Mouse (Mus musculus): ENCODE data around the gene Cdca3. TPM values are rescaled to one million over a fixed set of nuclear protein-coding genes. Genes with fewer than 3 reads are reported as not detected.
A peak's percentile ranks its signal among the peaks of the same experiment; 100 is the strongest.
"Not testable (repeated sequence)": the region's sequence is repeated elsewhere in the genome, so short reads cannot be mapped to it uniquely, and the experiment has no call there.

Gene Cdca3
- total RNA-seq, 2 experiments from 2014 or later: 86.1 to 162 TPM

- peak; percentile 60 for ATAC-seq (replicated peaks; ENCODE audit: poor library complexity, severe bottlenecking)
These were observed 703 bp downstream of the Cdca3 start for GRCm38 (mm10) chr6:124829799-124830700.

- not testable (repeated sequence) for ATAC-seq (replicated peaks; ENCODE audit: poor library complexity, severe bottlenecking)
These were observed 1.9 kb downstream of the Cdca3 start for GRCm38 (mm10) chr6:124831199-124831598.

GRCm38 (mm10) chr6:124831649-124832048 lies 2.3 kb downstream of the Cdca3 start:
- no peak for ATAC-seq (replicated peaks; ENCODE audit: poor library complexity, severe bottlenecking)

- peak; percentile 21 for ATAC-seq (replicated peaks; ENCODE audit: poor library complexity, severe bottlenecking)
These were observed 5.2 kb downstream of the Cdca3 start for GRCm38 (mm10) chr6:124834512-124835081.

- ATAC-seq (replicated peaks; ENCODE audit: poor library complexity, severe bottlenecking): no peak
These were observed 6.2 kb downstream of the Cdca3 start for GRCm38 (mm10) chr6:124835531-124835930.

- no peak for ATAC-seq (replicated peaks; ENCODE audit: poor library complexity, severe bottlenecking)
These were observed 7.1 kb downstream of the Cdca3 start for GRCm38 (mm10) chr6:124836411-124836810.

- no peak for ATAC-seq (replicated peaks; ENCODE audit: poor library complexity, severe bottlenecking)
These were observed 10.5 kb downstream of the Cdca3 start for GRCm38 (mm10) chr6:124839805-124840204.

GRCm38 (mm10) chr6:124840241-124841167 lies 11.2 kb downstream of the Cdca3 start, which contains the start of gene Gnb3:
TSS of gene Gnb3 (minus strand) at chr6:124840275.
- peak; percentile 74 for ATAC-seq (replicated peaks; ENCODE audit: poor library complexity, severe bottlenecking)

- peak; percentile 96 for ATAC-seq (replicated peaks; ENCODE audit: poor library complexity, severe bottlenecking)
These were observed 18.0 kb downstream of the Cdca3 start for GRCm38 (mm10) chr6:124847305-124847704.

- ATAC-seq (replicated peaks; ENCODE audit: poor library complexity, severe bottlenecking): no peak
These were observed 21.2 kb downstream of the Cdca3 start for GRCm38 (mm10) chr6:124850535-124850934.

- no peak for ATAC-seq (replicated peaks; ENCODE audit: poor library complexity, severe bottlenecking)
These were observed 25.3 kb downstream of the Cdca3 start for GRCm38 (mm10) chr6:124854647-124855046.

GRCm38 (mm10) chr6:124856321-124856720 lies 27.0 kb downstream of the Cdca3 start:
- ATAC-seq (replicated peaks; ENCODE audit: poor library complexity, severe bottlenecking): no peak

GRCm38 (mm10) chr6:124856916-124857839 lies 27.8 kb downstream of the Cdca3 start, which contains the start of gene P3h3:
TSS of gene P3h3 (minus strand) at chr6:124857752.
- ATAC-seq (replicated peaks; ENCODE audit: poor library complexity, severe bottlenecking): peak; percentile 68

GRCm38 (mm10) chr6:124857840-124858530 lies 28.6 kb downstream of the Cdca3 start:
- no peak for ATAC-seq (replicated peaks; ENCODE audit: poor library complexity, severe bottlenecking)

GRCm38 (mm10) chr6:124858561-124859318 lies 29.4 kb downstream of the Cdca3 start:
- ATAC-seq (replicated peaks; ENCODE audit: poor library complexity, severe bottlenecking): no peak

- ATAC-seq (replicated peaks; ENCODE audit: poor library complexity, severe bottlenecking): peak; percentile 61
These were observed 30.4 kb downstream of the Cdca3 start for GRCm38 (mm10) chr6:124859725-124860124.

GRCm38 (mm10) chr6:124860511-124860910 lies 31.2 kb downstream of the Cdca3 start:
- no peak for ATAC-seq (replicated peaks; ENCODE audit: poor library complexity, severe bottlenecking)

GRCm38 (mm10) chr6:124861266-124861665 lies 31.9 kb downstream of the Cdca3 start:
- no peak for ATAC-seq (replicated peaks; ENCODE audit: poor library complexity, severe bottlenecking)

Measured in granulocyte monocyte progenitor cell, adult 5-6 weeks (primary cell).